Mouse (Mus musculus): Measurements from ENCODE around the gene Prok2.

Gene Prok2
- long read RNA-seq, experiment 1: 0 reads
- long read RNA-seq, experiment 2: 0 reads

- intact Hi-C loops (cut with DNase I): no loop called here
Measured at GRCm38 (mm10) chr6:99725971-99726561, at the start of gene Prok2. TSS of gene Prok2 (minus strand) at chr6:99726392.

- intact Hi-C loops (cut with DNase I): no loop called here
Measured at GRCm38 (mm10) chr6:99774680-99775079, 48.5 kb upstream of the Prok2 start.

GRCm38 (mm10) chr6:99768495-99768894, 42.3 kb upstream of the Prok2 start:
- intact Hi-C loops (cut with DNase I): no loop called here

- intact Hi-C loops (cut with DNase I): no loop called here
Measured at GRCm38 (mm10) chr6:99764916-99765315, 38.7 kb upstream of the Prok2 start.

- intact Hi-C loops (cut with DNase I): no loop called here
Measured at GRCm38 (mm10) chr6:99762069-99762985, 36.1 kb upstream of the Prok2 start.

- intact Hi-C loops (cut with DNase I): no loop called here
Measured at GRCm38 (mm10) chr6:99756105-99756504, 29.9 kb upstream of the Prok2 start.

- intact Hi-C loops (cut with DNase I): no loop called here
Measured at GRCm38 (mm10) chr6:99751308-99751707, 25.1 kb upstream of the Prok2 start.

- intact Hi-C loops (cut with DNase I): no loop called here
Measured at GRCm38 (mm10) chr6:99746275-99746674, 20.1 kb upstream of the Prok2 start.

- intact Hi-C loops (cut with DNase I): no loop called here
Measured at GRCm38 (mm10) chr6:99742866-99743265, 16.7 kb upstream of the Prok2 start.

- intact Hi-C loops (cut with DNase I): no loop called here
Measured at GRCm38 (mm10) chr6:99734666-99735065, 8.5 kb upstream of the Prok2 start.

GRCm38 (mm10) chr6:99732673-99733072, 6.5 kb upstream of the Prok2 start:
- intact Hi-C loops (cut with DNase I): no loop called here

- intact Hi-C loops (cut with DNase I): no loop called here
Measured at GRCm38 (mm10) chr6:99731926-99732325, 5.7 kb upstream of the Prok2 start.

GRCm38 (mm10) chr6:99729853-99730252, 3.7 kb upstream of the Prok2 start:
- intact Hi-C loops (cut with DNase I): no loop called here

GRCm38 (mm10) chr6:99726576-99727303, 548 bp upstream of the Prok2 start:
- intact Hi-C loops (cut with DNase I): no loop called here

GRCm38 (mm10) chr6:99722390-99722789, 3.8 kb downstream of the Prok2 start:
- intact Hi-C loops (cut with DNase I): no loop called here

GRCm38 (mm10) chr6:99721032-99721431, 5.2 kb downstream of the Prok2 start:
- intact Hi-C loops (cut with DNase I): no loop called here

GRCm38 (mm10) chr6:99715913-99716312, 10.3 kb downstream of the Prok2 start:
- intact Hi-C loops (cut with DNase I): no loop called here

GRCm38 (mm10) chr6:99715191-99715590, 11.0 kb downstream of the Prok2 start:
- intact Hi-C loops (cut with DNase I): no loop called here

- intact Hi-C loops (cut with DNase I): no loop called here
Measured at GRCm38 (mm10) chr6:99713256-99713655, 12.9 kb downstream of the Prok2 start.

- intact Hi-C loops (cut with DNase I): no loop called here
Measured at GRCm38 (mm10) chr6:99711576-99712101, 14.6 kb downstream of the Prok2 start.

GRCm38 (mm10) chr6:99700484-99700883, 25.7 kb downstream of the Prok2 start:
- intact Hi-C loops (cut with DNase I): no loop called here

Measured in adrenal gland (tissue).